Mouse (Mus musculus) gastrocnemius, postnatal 14 days (tissue): ENCODE results near the gene Rassf8. TPM values are rescaled to one million over a fixed set of nuclear protein-coding genes. Genes with fewer than 3 reads are reported as not detected.
A peak's percentile ranks its signal among the peaks of the same experiment; 100 is the strongest.

Experiments
- DNase-seq: peaks from one replicate; pipeline ENCODE4 v3.0.0; 2021; ENCODE audit warnings: mixed read lengths
- intact Hi-C: fragments of 180-260 bp; cut with DNase I; formaldehyde crosslinking; loops from one replicate; pipeline ENCODE4 v1.15.1; 2025; ENCODE audit warnings: low total_unique reads
- total RNA-seq, 2 experiments: library from RNA; stranded (reverse); gene quantifications; 2 replicates each; pipeline ENCODE4 v1.2.3; 2021

Gene Rassf8
- total RNA-seq, 2 experiments from 2014 or later: 29.7 to 34.8 TPM

- intact Hi-C loops: no loop called here
- DNase-seq: peak; percentile 85
These were observed 22.2 kb downstream of the Rassf8 start for GRCm38 (mm10) chr6:145768671-145769292.

- intact Hi-C loops: no loop called here
- DNase-seq: no peak
These were observed 23.3 kb downstream of the Rassf8 start for GRCm38 (mm10) chr6:145769855-145770254.

- intact Hi-C loops: no loop called here
- no peak for DNase-seq
These were observed 23.9 kb downstream of the Rassf8 start for GRCm38 (mm10) chr6:145770272-145771000.

GRCm38 (mm10) chr6:145774436-145774835 is 27.9 kb downstream of the Rassf8 start:
- intact Hi-C loops: no loop called here
- no peak for DNase-seq

- intact Hi-C loops: no loop called here
- no peak for DNase-seq
These were observed 29.7 kb downstream of the Rassf8 start for GRCm38 (mm10) chr6:145776241-145776640.

- no peak for DNase-seq
These were observed 32.8 kb downstream of the Rassf8 start for GRCm38 (mm10) chr6:145779383-145779782.

GRCm38 (mm10) chr6:145780180-145780802 is 33.7 kb downstream of the Rassf8 start:
- DNase-seq: no peak
- intact Hi-C loops: no loop called here

More at GRCm38 (mm10) chr6:145779383-145779782, 32.8 kb downstream of the Rassf8 start:
- intact Hi-C loops: no loop called here

- DNase-seq: no peak
- intact Hi-C loops: no loop called here
These were observed 34.7 kb downstream of the Rassf8 start for GRCm38 (mm10) chr6:145781256-145781655.

- no peak for DNase-seq
- intact Hi-C loops: no loop called here
These were observed 35.4 kb downstream of the Rassf8 start for GRCm38 (mm10) chr6:145781966-145782365.

- DNase-seq: no peak
- intact Hi-C loops: no loop called here
These were observed 40.8 kb downstream of the Rassf8 start for GRCm38 (mm10) chr6:145787311-145787710.

- no peak for DNase-seq
- intact Hi-C loops: loop anchor here (10.0 kb wide), 1 partner anchor 45 kb away; the partner anchor contains the start of gene Rassf8
These were observed 43.2 kb downstream of the Rassf8 start for GRCm38 (mm10) chr6:145789738-145790137.

- intact Hi-C loops: loop anchor here (10.0 kb wide), 1 partner anchor 48 kb away; the partner anchor contains the start of gene Rassf8
- DNase-seq: no peak
These were observed 45.8 kb downstream of the Rassf8 start for GRCm38 (mm10) chr6:145792373-145792772.

GRCm38 (mm10) chr6:145793109-145793593 is 46.6 kb downstream of the Rassf8 start:
- DNase-seq: peak; percentile 49
- intact Hi-C loops: loop anchor here (10.0 kb wide), 1 partner anchor 48 kb away; the partner anchor contains the start of gene Rassf8

GRCm38 (mm10) chr6:145794671-145795070 is 48.1 kb downstream of the Rassf8 start:
- intact Hi-C loops: loop anchor here (10.0 kb wide), 1 partner anchor 50 kb away; the partner anchor contains the start of gene Rassf8
- no peak for DNase-seq

- DNase-seq: no peak
- intact Hi-C loops: loop anchor here (10.0 kb wide), 1 partner anchor 52 kb away; the partner anchor contains the start of gene Rassf8
These were observed 49.9 kb downstream of the Rassf8 start for GRCm38 (mm10) chr6:145796191-145797023.

GRCm38 (mm10) chr6:145797692-145798091 is 51.1 kb downstream of the Rassf8 start:
- DNase-seq: no peak
- intact Hi-C loops: loop anchor here (10.0 kb wide), 1 partner anchor 53 kb away; the partner anchor contains the start of gene Rassf8

GRCm38 (mm10) chr6:145801796-145802488 is 55.4 kb downstream of the Rassf8 start:
- DNase-seq: no peak
- intact Hi-C loops: no loop called here

GRCm38 (mm10) chr6:145802881-145803280 is 56.3 kb downstream of the Rassf8 start:
- DNase-seq: no peak
- intact Hi-C loops: no loop called here

- intact Hi-C loops: no loop called here
- DNase-seq: no peak
These were observed 57.7 kb downstream of the Rassf8 start for GRCm38 (mm10) chr6:145804276-145804675.
